Mouse (Mus musculus) embryonic fibroblast, embryonic 13.5 days (primary cell): ENCODE data around the gene Ccdc162. TPM values are rescaled to one million over a fixed set of nuclear protein-coding genes. Genes with fewer than 3 reads are reported as not detected.
"Not testable (repeated sequence)": the region's sequence is repeated elsewhere in the genome, so short reads cannot be mapped to it uniquely, and the experiment has no call there.

Source experiments
- H3K27ac ChIP-seq: 2 replicates; pipeline ENCODE4 v1.5.1; 2012; ENCODE audit warnings: low read length, control low read depth, inconsistent platforms; ENCODE audit not compliant: insufficient read depth
- H3K4me1 ChIP-seq: 2 replicates; pipeline ENCODE4 v1.6.1; 2011; ENCODE audit warnings: low read length; ENCODE audit not compliant: control insufficient read depth, insufficient read depth
- H3K4me3 ChIP-seq: 2 replicates; pipeline ENCODE4 v1.5.1; 2011; ENCODE audit warnings: mild to moderate bottlenecking, control low read depth, low read length; ENCODE audit not compliant: insufficient read depth
- CTCF ChIP-seq: IDR thresholded peaks from 2 replicates; pipeline ENCODE4 v1.5.1; 2011; ENCODE audit warnings: mild to moderate bottlenecking, control low read depth, low read length, moderate library complexity, borderline replicate concordance; ENCODE audit not compliant: insufficient read depth
- POLR2A ChIP-seq: IDR thresholded peaks from 2 replicates; pipeline ENCODE4 v1.6.1; 2011; ENCODE audit warnings: low read depth, mild to moderate bottlenecking, control low read depth, low read length, moderate library complexity
- polyA plus RNA-seq: library from polyadenylated mRNA; stranded (reverse); fragments of >200 nt; gene quantifications from 2 replicates; pipeline ENCODE4 v1.2.4, GENCODE M21; 2011; ENCODE audit warnings: low read depth; ENCODE audit not compliant: missing spikeins, insufficient read length

Ccdc162 gene
- polyA plus RNA-seq, 1 experiment = 0.81 TPM

GRCm38 (mm10) chr10:41514301-41514700 lies 202.1 kb downstream of the Ccdc162 start:
- H3K27ac ChIP-seq = no peak overlapping the region
- TF ChIP-seq CTCF = no peak
- no peak for TF ChIP-seq POLR2A
- H3K4me3 ChIP-seq = no peak overlapping the region
- no peaks in the 10 kb centered on the region for H3K4me1 ChIP-seq

- Histone ChIP-seq H3K4me1 (no peaks in the 10 kb centered on the region), H3K4me3 (no peak overlapping the region), H3K27ac (no peak overlapping the region)
- TF ChIP-seq CTCF (peak; percentile 52; the same call in 1 of the 2 replicates), POLR2A (no peak)
Observed at GRCm38 (mm10) chr10:41509160-41509559, 207.3 kb downstream of the Ccdc162 start.

GRCm38 (mm10) chr10:41505446-41505845 lies 211.0 kb downstream of the Ccdc162 start:
- H3K4me1 ChIP-seq, H3K4me3 ChIP-seq, H3K27ac ChIP-seq: not testable (repeated sequence)
- peak; percentile 66 for TF ChIP-seq CTCF

- H3K4me3 ChIP-seq = no peak overlapping the region
- H3K27ac ChIP-seq = no peak overlapping the region
- no peak for TF ChIP-seq POLR2A
- no peak for TF ChIP-seq CTCF
- no peaks in the 10 kb centered on the region for H3K4me1 ChIP-seq
Observed at GRCm38 (mm10) chr10:41504996-41505395, 211.4 kb downstream of the Ccdc162 start.

GRCm38 (mm10) chr10:41500941-41501340 lies 215.5 kb downstream of the Ccdc162 start:
- Histone ChIP-seq H3K4me3 (no peak overlapping the region), H3K27ac (no peak overlapping the region), H3K4me1 (no peaks in the 10 kb centered on the region)
- no peak for TF ChIP-seq POLR2A
- no peak for TF ChIP-seq CTCF

GRCm38 (mm10) chr10:41491111-41491510 lies 225.3 kb downstream of the Ccdc162 start:
- Histone ChIP-seq H3K4me3 (no peak overlapping the region), H3K27ac (no peak overlapping the region), H3K4me1 (peaks cover 4% of the 10 kb centered on the region; the same call in 1 of the 2 replicates)
- no peak for TF ChIP-seq POLR2A
- TF ChIP-seq CTCF = no peak

- Histone ChIP-seq H3K4me1 (peaks cover 4% of the 10 kb centered on the region; the same call in 1 of the 2 replicates), H3K4me3 (peak overlapping the region; percentile 66), H3K27ac (no peak overlapping the region)
- TF ChIP-seq POLR2A (no peak), CTCF (no peak)
Observed at GRCm38 (mm10) chr10:41490518-41490873, 225.9 kb downstream of the Ccdc162 start.

- H3K27ac ChIP-seq = 0 out of 2 replicates have a peak within 1 kb of the TSS, but pooled peaks have one; percentile 2
- H3K4me3 ChIP-seq = peak within 1 kb of the TSS; percentile 66
- TF ChIP-seq POLR2A = peak; percentile 87
- no peak for TF ChIP-seq CTCF
- H3K4me1 ChIP-seq = peaks cover 4% of the 10 kb centered on the region; the same call in 1 of the 2 replicates
Observed at GRCm38 (mm10) chr10:41489708-41490517, 226.5 kb downstream of the Ccdc162 start, which contains the start of the genes Smpd2 and Ppil6. TSS of gene Smpd2 (minus strand) at chr10:41490369. TSS of gene Ppil6 (plus strand) at chr10:41490439.

- Histone ChIP-seq H3K27ac (no peak overlapping the region), H3K4me1 (peaks cover 4% of the 10 kb centered on the region; the same call in 1 of the 2 replicates), H3K4me3 (peak overlapping the region; percentile 66)
- no peak for TF ChIP-seq CTCF
- no peak for TF ChIP-seq POLR2A
Observed at GRCm38 (mm10) chr10:41489294-41489693, 227.1 kb downstream of the Ccdc162 start.

GRCm38 (mm10) chr10:41488877-41489276 lies 227.6 kb downstream of the Ccdc162 start:
- no peak overlapping the region for H3K27ac ChIP-seq
- H3K4me3 ChIP-seq = peak overlapping the region; percentile 66; the same call in 1 of the 2 replicates
- TF ChIP-seq CTCF (no peak), POLR2A (no peak)
- H3K4me1 ChIP-seq = peaks cover 4% of the 10 kb centered on the region; the same call in 1 of the 2 replicates

Other genes with a start within 250 kb of the Ccdc162 start
- 50.0 and 61.4 TPM in 2 replicates for gene Mical1, start 240.3 kb downstream of the Ccdc162 start, polyA plus RNA-seq
- gene Smpd2, start 226.3 kb downstream of the Ccdc162 start, polyA plus RNA-seq = 13.7 and 16.7 TPM in 2 replicates
- gene Ppil6, start 226.2 kb downstream of the Ccdc162 start, polyA plus RNA-seq = not detected in 2 replicates
- gene Cd164, start 197.2 kb downstream of the Ccdc162 start, polyA plus RNA-seq = 284 and 337 TPM in 2 replicates
- 12.4 and 17.8 TPM in 2 replicates for gene Cep57l1, start 93.2 kb upstream of the Ccdc162 start, polyA plus RNA-seq
- gene Sesn1, start 93.3 kb upstream of the Ccdc162 start, polyA plus RNA-seq = 8.4 and 13.8 TPM in 2 replicates